Mouse (Mus musculus) midbrain, embryonic 15.5 days (tissue): Measurements from ENCODE around the gene Ankrd24. TPM values are rescaled to one million over a fixed set of nuclear protein-coding genes. Genes with fewer than 3 reads are reported as not detected.
"Not testable (repeated sequence)": the region's sequence is repeated elsewhere in the genome, so short reads cannot be mapped to it uniquely, and the experiment has no call there.

Experiments
- ATAC-seq: fragments of 200-750 bp; cut with Nextera tagmentation; replicated peaks from 2 replicates; pipeline ENCODE4 v1.8.0; 2017; ENCODE audit warnings: moderate TSS enrichment
- H3K27ac ChIP-seq: fragments of 300-500 bp; sonication (generic); 2 replicates; pipeline ENCODE4 v1.5.1; 2015; ENCODE audit warnings: mild to moderate bottlenecking, inconsistent platforms
- H3K27me3 ChIP-seq: fragments of 300-500 bp; sonication (generic); replicated peaks from 2 replicates; pipeline ENCODE4 v1.6.1; 2015; ENCODE audit warnings: inconsistent platforms
- H3K36me3 ChIP-seq: fragments of 300-500 bp; sonication (generic); replicated peaks from 2 replicates; pipeline ENCODE4 v1.6.1; 2015; ENCODE audit warnings: inconsistent platforms
- H3K4me1 ChIP-seq: fragments of 300-500 bp; sonication (generic); 2 replicates; pipeline ENCODE4 v1.6.1; 2015; ENCODE audit warnings: inconsistent platforms
- H3K4me2 ChIP-seq: fragments of 300-500 bp; sonication (generic); 2 replicates; pipeline ENCODE4 v1.6.1; 2015; ENCODE audit warnings: inconsistent platforms, mild to moderate bottlenecking, moderate library complexity
- H3K4me3 ChIP-seq: fragments of 300-500 bp; sonication (generic); 2 replicates; pipeline ENCODE4 v1.5.1; 2015; ENCODE audit warnings: mild to moderate bottlenecking, inconsistent platforms
- H3K9ac ChIP-seq: fragments of 300-500 bp; sonication (generic); 2 replicates; pipeline ENCODE4 v1.6.1; 2015; ENCODE audit warnings: mild to moderate bottlenecking, inconsistent platforms
- H3K9me3 ChIP-seq: fragments of 300-500 bp; sonication (generic); 2 replicates; pipeline ENCODE4 v1.6.1; 2016; ENCODE audit warnings: inconsistent platforms
- WGBS: fragments of 180-500 bp; shearing (Covaris S2); methylation state at CpG from one replicate; pipeline ENCODE4 v1.1.7; 2015; ENCODE audit warnings: mixed read lengths; 5-methylcytosine and 5-hydroxymethylcytosine counted together
- polyA plus RNA-seq: library from polyadenylated mRNA; unstranded; fragments of >200 nt; fragmentation: Nextera tagmentation; extraction: Ambion mirVana; gene quantifications from 2 replicates; pipeline ENCODE4 v1.2.1, GENCODE M21; 2015

The Ankrd24 gene
- polyA plus RNA-seq, 1 experiment from 2014 or later, result 20.2 TPM

DNA sequence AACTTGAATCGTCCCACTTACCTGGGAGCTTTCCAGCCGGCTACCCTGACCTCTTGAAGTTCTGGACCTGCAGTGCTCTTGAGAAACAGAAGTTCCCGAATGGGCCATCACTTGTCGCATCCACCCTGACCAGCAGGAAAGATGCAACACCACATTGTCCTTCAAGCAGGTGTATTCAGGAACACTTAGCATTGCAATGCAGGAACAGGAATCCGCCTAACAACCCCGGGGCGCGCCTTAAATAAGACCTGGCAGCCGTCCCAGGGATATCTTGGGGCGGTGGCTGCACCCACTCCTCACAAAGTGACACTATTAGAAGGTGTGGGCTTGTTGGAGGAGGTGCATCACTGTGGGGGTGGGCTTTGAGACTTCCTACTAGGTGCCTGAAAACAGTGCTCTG, 26.8 kb downstream of the Ankrd24 start:
- Histone ChIP-seq H3K27ac (no peak overlapping the region), H3K4me3 (no peak overlapping the region), H3K27me3 (no peaks in the 10 kb centered on the region), H3K9ac (no peak overlapping the region), H3K36me3 (peaks cover 29% of the 10 kb centered on the region), H3K9me3 (peaks cover 46% of the 10 kb centered on the region), H3K4me1 (peaks cover 3% of the 10 kb centered on the region), H3K4me2 (no peak overlapping the region)
- WGBS, result 94% methylated on average over 10 of the region's 10 CpGs
- ATAC-seq, result no peak

- Histone ChIP-seq H3K9me3 (peaks cover 46% of the 10 kb centered on the region), H3K4me3 (no peak overlapping the region), H3K9ac (no peak overlapping the region), H3K4me1 (no peaks in the 10 kb centered on the region), H3K27me3 (no peaks in the 10 kb centered on the region), H3K36me3 (peaks cover 29% of the 10 kb centered on the region), H3K4me2 (no peak overlapping the region), H3K27ac (no peak overlapping the region)
- 98% methylated on average over 2 of the region's 2 CpGs for WGBS
- no peak for ATAC-seq
Observed at GRCm38 (mm10) chr10:81656174-81656573, 27.8 kb downstream of the Ankrd24 start.

- no CpG with 5 or more reads among the region's 18 CpGs for WGBS
- not testable (repeated sequence) for ATAC-seq, H3K4me1 ChIP-seq, H3K9ac ChIP-seq, H3K4me2 ChIP-seq, H3K27ac ChIP-seq, H3K4me3 ChIP-seq, H3K36me3 ChIP-seq, H3K9me3 ChIP-seq, H3K27me3 ChIP-seq
Observed at GRCm38 (mm10) chr10:81687114-81687513, 58.8 kb downstream of the Ankrd24 start.

Other genes with a start within 250 kb of the Ankrd24 start
- 90.4 and 92.6 TPM in 2 replicates for gene Dohh, start 244.1 kb upstream of the Ankrd24 start, polyA plus RNA-seq
- 8.4 and 9.3 TPM in 2 replicates for gene Gm48551, start 244.1 kb upstream of the Ankrd24 start, polyA plus RNA-seq
- 2.7 and 3.3 TPM in 2 replicates for gene Gm48552, start 239.5 kb upstream of the Ankrd24 start, polyA plus RNA-seq
- gene Smim24, start 235.5 kb upstream of the Ankrd24 start, polyA plus RNA-seq, result 1.4 and 1.6 TPM in 2 replicates
- 18.1 and 22.8 TPM in 2 replicates for gene Nfic, start 172.9 kb upstream of the Ankrd24 start, polyA plus RNA-seq
- gene Celf5, start 145.8 kb upstream of the Ankrd24 start, polyA plus RNA-seq, result 106 and 109 TPM in 2 replicates
- gene Ncln, start 132.1 kb upstream of the Ankrd24 start, polyA plus RNA-seq, result 69.7 and 73.8 TPM in 2 replicates
- 0.71 and 1.2 TPM in 2 replicates for gene S1pr4, start 128.4 kb upstream of the Ankrd24 start, polyA plus RNA-seq
- gene Gna15, start 104.3 kb upstream of the Ankrd24 start, polyA plus RNA-seq, result 0.96 and 1.1 TPM in 2 replicates
- gene Gna11, start 83.3 kb upstream of the Ankrd24 start, polyA plus RNA-seq, result 100 and 101 TPM in 2 replicates
- 802 and 851 TPM in 2 replicates for gene Aes, start 69.1 kb upstream of the Ankrd24 start, polyA plus RNA-seq
- 57.4 and 58.8 TPM in 2 replicates for gene Tle2, start 54.0 kb upstream of the Ankrd24 start, polyA plus RNA-seq
- gene Tle6, start 27.5 kb upstream of the Ankrd24 start, polyA plus RNA-seq, result 6.7 and 8.0 TPM in 2 replicates
- gene BC025920, start 22.3 kb upstream of the Ankrd24 start, polyA plus RNA-seq, result 1.8 and 2.0 TPM in 2 replicates
- 60.1 and 60.4 TPM in 2 replicates for gene Sirt6, start 743 bp upstream of the Ankrd24 start, polyA plus RNA-seq
- gene Gm10778, start 20.5 kb downstream of the Ankrd24 start, polyA plus RNA-seq, result 6.6 and 6.9 TPM in 2 replicates
- 16.9 and 18.5 TPM in 2 replicates for gene Zfp433, start 76.3 kb downstream of the Ankrd24 start, polyA plus RNA-seq
- 16.4 and 20.8 TPM in 2 replicates for gene Gm3055, start 142.6 kb downstream of the Ankrd24 start, polyA plus RNA-seq
- 3.3 and 3.6 TPM in 2 replicates for gene Gm4767, start 183.6 kb downstream of the Ankrd24 start, polyA plus RNA-seq
- gene Gm32687, start 235.4 kb downstream of the Ankrd24 start, polyA plus RNA-seq, result 9.1 and 11.7 TPM in 2 replicates